Mouse (Mus musculus): ENCODE results near the gene Kirrel2. TPM values are rescaled to one million over a fixed set of nuclear protein-coding genes. Genes with fewer than 3 reads are reported as not detected.
A peak's percentile ranks its signal among the peaks of the same experiment; 100 is the strongest.

Gene Kirrel2
- polyA plus RNA-seq, 1 experiment from 2014 or later: 1.6 TPM

DNA sequence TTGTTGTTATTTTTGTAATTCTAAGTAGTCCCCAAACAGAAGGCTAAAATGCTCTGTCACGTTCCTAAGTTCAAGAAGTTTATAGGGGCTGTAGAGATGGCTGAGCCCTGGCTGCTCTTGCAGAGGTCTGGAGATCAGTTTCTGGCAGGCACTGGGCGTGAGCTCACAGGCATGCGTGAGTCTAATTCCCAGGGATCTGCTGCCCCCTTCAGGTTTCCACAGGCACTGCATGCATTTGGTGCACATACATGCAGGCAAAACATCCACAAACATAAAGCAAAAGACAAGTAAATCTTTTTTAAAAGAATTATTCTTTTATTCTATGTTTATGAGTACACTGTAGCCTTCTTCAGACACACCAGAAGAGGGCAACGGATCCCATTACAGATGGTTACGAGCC, 14.9 kb upstream of the Kirrel2 start:
- Histone ChIP-seq H3K4me3 (replicated peaks) (no peak overlapping the region), H3K4me2 (no peak overlapping the region), H3K27ac (no peak overlapping the region), H3K4me1 (peaks cover 1% of the 10 kb centered on the region; the same call in 1 of the 2 replicates), H3K27me3 (peaks cover 25% of the 10 kb centered on the region), H3K9me3 (no peaks in the 10 kb centered on the region), H3K36me3 (replicated peaks) (no peaks in the 10 kb centered on the region), H3K9ac (no peak overlapping the region)
- WGBS: 46% methylated on average over 5 of the region's 5 CpGs
- no peak for ATAC-seq (ENCODE audit: low FRiP score)

DNA sequence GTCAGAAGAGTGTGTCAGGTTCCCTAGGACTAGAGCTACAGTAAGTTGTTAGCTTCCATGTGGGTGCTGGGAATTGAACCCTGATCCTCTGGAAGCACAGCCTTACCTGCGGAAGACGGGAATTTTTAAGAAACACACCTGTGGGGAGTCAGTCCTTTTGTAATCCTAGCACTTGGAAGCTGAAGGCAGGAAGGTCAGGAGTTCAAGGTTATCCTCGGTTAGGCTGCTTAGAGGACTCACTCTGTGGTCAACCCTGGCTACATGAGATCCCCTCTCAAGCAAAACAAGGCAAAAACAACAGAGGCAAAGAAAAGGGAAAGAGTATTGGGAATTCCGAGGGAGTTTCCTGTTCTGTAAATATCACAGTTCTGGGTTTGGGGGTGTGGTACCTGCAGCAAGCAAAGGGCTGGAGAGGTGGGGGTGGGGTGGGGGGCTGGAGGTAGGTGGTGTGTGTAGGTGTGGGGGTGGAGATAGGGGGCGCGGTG, 7.4 kb upstream of the Kirrel2 start:
- Histone ChIP-seq H3K4me2 (no peak overlapping the region), H3K4me1 (no peaks in the 10 kb centered on the region)
- ATAC-seq (ENCODE audit: low FRiP score): no peak

DNA sequence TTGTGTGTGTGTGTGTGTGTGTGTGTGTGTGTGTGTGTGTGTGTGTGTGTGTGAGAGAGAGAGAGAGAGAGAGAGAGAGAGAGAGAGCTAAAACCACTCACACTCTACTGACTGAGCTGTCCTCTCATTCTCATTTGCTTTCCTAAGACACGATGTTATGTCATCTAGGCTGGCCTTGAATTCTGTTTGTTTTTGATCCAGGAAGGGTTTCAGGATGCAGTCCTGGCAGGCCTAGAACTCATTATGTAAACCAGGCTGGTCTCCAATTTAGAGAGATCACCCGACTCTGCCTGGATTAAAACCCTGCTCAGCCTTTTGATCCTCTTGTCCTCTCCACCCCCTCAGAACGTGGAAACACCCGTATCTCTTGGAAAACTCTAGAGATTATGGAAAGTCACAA, 6.5 kb upstream of the Kirrel2 start:
- Histone ChIP-seq H3K9ac (no peak overlapping the region), H3K4me2 (no peak overlapping the region), H3K4me1 (no peaks in the 10 kb centered on the region), H3K4me3 (replicated peaks) (no peak overlapping the region), H3K36me3 (replicated peaks) (no peaks in the 10 kb centered on the region), H3K27ac (no peak overlapping the region), H3K9me3 (no peaks in the 10 kb centered on the region), H3K27me3 (peaks cover 97% of the 10 kb centered on the region)
- WGBS: 10% methylated on average over 4 of the region's 4 CpGs
- no peak for ATAC-seq (ENCODE audit: low FRiP score)

More for the DNA sequence above, 7.4 kb upstream of the Kirrel2 start:
- no peaks in the 10 kb centered on the region for H3K36me3 ChIP-seq (replicated peaks)
- no peak overlapping the region for H3K9ac ChIP-seq
- WGBS: 13% methylated on average over 6 of the region's 6 CpGs
- H3K4me3 ChIP-seq (replicated peaks): no peak overlapping the region
- no peaks in the 10 kb centered on the region for H3K9me3 ChIP-seq
- peaks cover 88% of the 10 kb centered on the region for H3K27me3 ChIP-seq
- H3K27ac ChIP-seq: no peak overlapping the region

DNA sequence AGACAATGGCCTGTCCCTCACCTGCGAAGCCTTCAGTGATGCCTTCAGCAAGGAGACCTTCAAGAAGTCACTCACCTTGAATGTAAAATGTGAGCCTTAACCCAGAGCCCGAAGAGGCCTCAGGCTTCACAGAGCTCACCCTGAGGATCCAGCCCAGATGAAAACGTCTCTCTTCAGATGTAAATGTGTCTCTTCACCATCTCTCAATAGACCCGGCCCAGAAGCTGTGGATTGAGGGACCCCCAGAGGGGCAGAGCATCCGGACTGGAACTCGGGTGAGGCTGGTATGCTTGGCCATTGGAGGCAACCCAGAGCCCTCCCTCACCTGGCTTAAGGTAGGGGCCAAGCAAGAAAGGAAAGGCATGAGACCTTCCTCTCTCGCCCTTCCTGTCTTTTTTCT, 6.1 kb upstream of the Kirrel2 start:
- H3K9ac ChIP-seq: no peak overlapping the region
- peaks cover 3% of the 10 kb centered on the region; the same call in 1 of the 2 replicates for H3K4me1 ChIP-seq
- no peak for ATAC-seq (ENCODE audit: low FRiP score)
- WGBS: 23% methylated on average over 7 of the region's 7 CpGs
- H3K27me3 ChIP-seq: peaks cover 100% of the 10 kb centered on the region
- H3K27ac ChIP-seq: no peak overlapping the region
- no peaks in the 10 kb centered on the region for H3K36me3 ChIP-seq (replicated peaks)
- H3K9me3 ChIP-seq: no peaks in the 10 kb centered on the region
- no peak overlapping the region for H3K4me3 ChIP-seq (replicated peaks)
- H3K4me2 ChIP-seq: no peak overlapping the region

DNA sequence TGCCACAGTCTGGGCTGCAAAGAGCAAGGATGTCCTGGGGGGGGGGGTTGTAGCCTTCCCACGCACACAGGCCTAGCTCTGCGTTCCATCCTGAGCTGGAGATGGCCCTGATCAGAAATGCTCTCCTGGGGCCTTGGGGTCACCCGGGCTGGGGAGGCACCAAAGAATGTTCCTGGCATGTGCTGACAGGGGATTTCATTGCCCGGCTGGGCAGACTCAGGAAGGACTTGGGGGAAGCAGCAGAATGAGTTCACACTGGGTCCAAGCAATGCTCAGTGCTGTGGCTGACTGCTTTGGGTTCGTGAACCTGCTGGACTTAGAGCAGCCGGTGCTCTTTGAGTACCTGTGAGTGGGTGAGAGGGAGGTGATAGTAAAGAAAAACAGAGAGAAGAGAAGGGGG, 2.0 kb upstream of the Kirrel2 start:
- H3K36me3 ChIP-seq (replicated peaks): no peaks in the 10 kb centered on the region
- H3K4me2 ChIP-seq: no peak overlapping the region
- 28% methylated on average over 6 of the region's 6 CpGs for WGBS
- no peak overlapping the region for H3K9ac ChIP-seq
- no peak overlapping the region for H3K4me3 ChIP-seq (replicated peaks)
- no peaks in the 10 kb centered on the region for H3K9me3 ChIP-seq
- peaks cover 27% of the 10 kb centered on the region for H3K4me1 ChIP-seq
- ATAC-seq (ENCODE audit: low FRiP score): no peak
- peaks cover 99% of the 10 kb centered on the region for H3K27me3 ChIP-seq
- no peak overlapping the region for H3K27ac ChIP-seq

DNA sequence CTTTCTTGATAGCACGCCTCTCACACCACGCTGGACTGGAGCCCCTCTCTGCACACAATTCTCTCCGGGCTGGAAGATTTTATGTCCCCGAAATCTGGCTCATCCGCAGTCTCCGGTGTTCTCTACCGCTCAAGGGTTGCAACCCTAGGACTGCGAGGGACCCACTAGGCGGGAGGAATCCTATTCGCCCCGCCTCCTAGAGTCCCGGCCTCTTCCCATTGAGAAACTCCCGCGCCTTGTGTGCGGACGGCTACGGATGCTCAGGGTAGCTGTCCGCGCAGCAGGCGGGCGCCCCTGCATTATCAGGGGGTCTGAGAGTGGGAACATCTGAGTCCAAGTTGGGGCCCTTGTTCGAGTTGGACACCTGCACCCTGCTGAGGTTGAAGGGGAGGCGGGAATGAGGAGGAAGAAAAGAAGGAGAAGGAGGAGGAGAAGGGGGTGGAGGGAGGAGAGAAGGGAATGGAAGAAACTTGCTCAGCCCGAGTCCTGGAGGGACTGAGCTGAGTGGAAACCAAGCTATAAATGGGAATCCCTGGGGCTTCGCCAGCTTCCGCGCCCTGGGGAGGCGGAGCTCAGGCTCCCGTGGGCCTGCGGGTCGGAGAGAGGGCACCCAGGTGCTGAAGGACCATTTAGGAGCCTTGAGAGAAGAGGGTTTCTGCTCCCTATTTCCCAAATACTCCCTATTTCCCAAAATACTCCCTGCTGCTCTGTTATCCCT, 420 bp downstream of the Kirrel2 start:
- Histone ChIP-seq H3K27me3 (peaks cover 98% of the 10 kb centered on the region), H3K9me3 (no peaks in the 10 kb centered on the region), H3K36me3 (replicated peaks) (no peaks in the 10 kb centered on the region), H3K4me3 (replicated peaks) (peak overlapping the region; percentile 26), H3K27ac (no peak overlapping the region), H3K4me2 (peak overlapping the region; percentile 52), H3K9ac (peak overlapping the region; percentile 40), H3K4me1 (peaks cover 39% of the 10 kb centered on the region)
- peak; percentile 24; the same call in 1 of the 2 replicates for ATAC-seq (ENCODE audit: low FRiP score)
- 0% methylated on average over 31 of the region's 31 CpGs for WGBS

DNA sequence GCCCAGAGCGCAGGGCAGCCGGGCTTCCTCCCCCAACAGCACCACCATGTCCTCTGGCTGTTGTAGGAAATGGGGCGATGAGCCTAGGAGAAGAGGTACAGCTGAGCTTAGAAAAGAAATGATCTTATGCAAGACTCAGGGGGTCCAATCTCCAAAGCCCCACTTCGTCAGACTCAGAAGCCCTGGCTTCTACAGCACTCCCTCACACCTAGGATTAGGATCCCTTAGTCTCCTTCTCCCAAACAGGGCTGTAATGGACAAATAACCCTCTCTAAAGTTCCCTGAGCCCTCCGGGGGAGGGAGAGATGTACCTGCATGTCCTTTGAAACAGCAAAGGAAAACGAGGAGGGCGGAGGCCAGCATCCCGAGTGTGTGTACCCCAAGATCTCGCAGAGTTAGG, 1.0 kb downstream of the Kirrel2 start:
- H3K9me3 ChIP-seq: no peaks in the 10 kb centered on the region
- H3K4me2 ChIP-seq: peak overlapping the region; percentile 52
- peaks cover 98% of the 10 kb centered on the region for H3K27me3 ChIP-seq
- 0% methylated on average over 9 of the region's 9 CpGs for WGBS
- no peaks in the 10 kb centered on the region for H3K36me3 ChIP-seq (replicated peaks)
- no peak for ATAC-seq (ENCODE audit: low FRiP score)
- peaks cover 39% of the 10 kb centered on the region for H3K4me1 ChIP-seq
- H3K9ac ChIP-seq: no peak overlapping the region
- no peak overlapping the region for H3K27ac ChIP-seq
- H3K4me3 ChIP-seq (replicated peaks): peak overlapping the region; percentile 26

DNA sequence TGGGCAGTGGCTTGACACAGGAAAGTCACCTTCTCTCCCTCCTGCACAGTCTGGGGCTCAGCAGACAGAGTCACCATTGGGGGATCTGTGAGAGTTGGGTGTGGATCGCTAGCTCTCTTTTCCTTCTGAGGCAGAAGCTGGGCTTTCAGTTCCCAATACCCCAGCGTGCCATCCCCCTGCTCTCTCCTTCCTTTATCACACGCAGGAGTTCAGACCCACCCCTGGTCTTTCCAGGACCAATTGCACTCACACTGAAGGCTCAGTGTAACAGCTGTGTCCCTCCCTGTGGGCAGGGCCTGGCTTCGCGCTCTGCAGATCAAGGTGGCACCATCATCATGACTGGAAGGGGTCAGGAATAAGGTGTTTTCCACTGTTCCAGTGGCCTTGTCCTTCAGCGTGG, 3.2 kb downstream of the Kirrel2 start:
- Histone ChIP-seq H3K36me3 (replicated peaks) (no peaks in the 10 kb centered on the region), H3K27me3 (peaks cover 87% of the 10 kb centered on the region), H3K4me3 (replicated peaks) (peak overlapping the region; percentile 11; the same call in 1 of the 2 replicates), H3K4me1 (peaks cover 39% of the 10 kb centered on the region), H3K9ac (no peak overlapping the region), H3K27ac (no peak overlapping the region), H3K9me3 (no peaks in the 10 kb centered on the region), H3K4me2 (no peak overlapping the region; the same call in 1 of the 2 replicates)
- no peak for ATAC-seq (ENCODE audit: low FRiP score)
- 6% methylated on average over 6 of the region's 6 CpGs for WGBS

DNA sequence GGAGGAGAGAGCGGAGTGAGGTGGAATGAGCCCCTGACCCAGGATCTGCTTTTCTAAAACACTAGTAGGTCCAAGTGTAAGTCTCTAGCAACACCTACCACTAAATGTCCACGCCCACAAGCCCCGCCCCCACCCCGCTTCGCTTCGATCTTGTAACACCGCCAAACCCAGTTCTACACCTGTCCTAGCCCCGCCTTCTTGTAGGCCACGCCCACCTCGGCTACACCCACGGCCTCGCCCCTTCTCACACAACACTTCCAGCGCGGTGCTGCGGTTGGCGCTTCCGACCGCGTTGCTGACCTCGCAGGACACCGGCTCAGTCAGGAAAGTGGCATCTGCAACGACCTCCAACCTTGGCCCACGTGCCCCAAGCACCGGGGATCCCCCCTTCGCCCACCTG, 3.7 kb downstream of the Kirrel2 start:
- Histone ChIP-seq H3K9me3 (no peaks in the 10 kb centered on the region), H3K27ac (no peak overlapping the region), H3K4me3 (replicated peaks) (peak overlapping the region; percentile 11), H3K9ac (no peak overlapping the region), H3K4me2 (peak overlapping the region; percentile 24), H3K4me1 (peaks cover 38% of the 10 kb centered on the region), H3K27me3 (peaks cover 82% of the 10 kb centered on the region), H3K36me3 (replicated peaks) (no peaks in the 10 kb centered on the region)
- WGBS: under 1% methylated on average over 25 of the region's 25 CpGs
- ATAC-seq (ENCODE audit: low FRiP score): no peak

DNA sequence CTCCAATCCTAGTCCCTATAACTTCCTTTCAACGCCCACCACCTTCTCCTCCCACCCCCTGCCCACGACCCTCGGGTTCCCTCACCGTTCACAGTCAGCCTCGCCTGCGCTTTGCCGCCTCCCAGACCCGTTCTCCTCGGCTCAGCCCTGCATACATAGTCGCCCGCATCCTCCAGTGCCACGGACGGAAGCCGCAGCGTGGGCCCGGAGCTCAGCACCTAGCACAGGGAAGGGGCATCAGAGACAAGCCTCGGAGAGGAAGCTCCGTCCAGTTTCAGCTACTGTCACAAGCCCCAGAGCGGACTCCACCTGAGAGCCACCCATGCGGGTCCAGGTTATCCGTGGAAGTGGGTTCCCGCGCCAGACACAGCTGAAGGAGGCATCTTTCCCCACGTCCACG, 4.2 kb downstream of the Kirrel2 start:
- H3K4me2 ChIP-seq: no peak overlapping the region; the same call in 1 of the 2 replicates
- H3K4me3 ChIP-seq (replicated peaks): no peak overlapping the region
- WGBS: 16% methylated on average over 25 of the region's 25 CpGs
- peaks cover 33% of the 10 kb centered on the region for H3K4me1 ChIP-seq
- H3K9ac ChIP-seq: no peak overlapping the region
- no peaks in the 10 kb centered on the region for H3K9me3 ChIP-seq
- no peak for ATAC-seq (ENCODE audit: low FRiP score)
- peaks cover 78% of the 10 kb centered on the region for H3K27me3 ChIP-seq
- H3K27ac ChIP-seq: no peak overlapping the region
- H3K36me3 ChIP-seq (replicated peaks): no peaks in the 10 kb centered on the region

DNA sequence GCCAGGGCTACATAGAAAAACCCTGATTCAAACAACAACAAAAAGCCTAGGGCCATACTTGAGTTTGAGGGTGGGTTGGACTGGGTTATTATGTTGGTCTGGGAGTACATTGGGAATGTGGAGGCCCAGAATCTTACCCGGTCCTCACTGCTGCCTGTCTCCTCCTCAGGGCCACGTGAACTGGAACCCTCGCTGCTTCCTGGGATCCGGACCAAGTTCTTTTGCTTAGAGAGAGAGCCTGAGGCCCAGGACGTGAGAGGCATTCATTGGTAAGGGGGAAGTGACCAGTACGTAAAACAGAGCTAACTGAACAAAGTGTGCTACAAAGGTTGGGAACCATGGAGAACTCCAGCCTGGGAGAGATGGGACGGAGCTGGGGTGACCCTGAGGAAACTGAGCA, 7.2 kb downstream of the Kirrel2 start:
- Histone ChIP-seq H3K4me1 (peaks cover 19% of the 10 kb centered on the region), H3K9ac (no peak overlapping the region), H3K27me3 (peaks cover 47% of the 10 kb centered on the region), H3K36me3 (replicated peaks) (no peaks in the 10 kb centered on the region), H3K27ac (no peak overlapping the region), H3K4me2 (no peak overlapping the region), H3K4me3 (replicated peaks) (no peak overlapping the region), H3K9me3 (0 out of 2 replicates have a peak, but pooled peaks cover 4% of the 10 kb centered on the region)
- no peak for ATAC-seq (ENCODE audit: low FRiP score)
- WGBS: 72% methylated on average over 7 of the region's 7 CpGs

DNA sequence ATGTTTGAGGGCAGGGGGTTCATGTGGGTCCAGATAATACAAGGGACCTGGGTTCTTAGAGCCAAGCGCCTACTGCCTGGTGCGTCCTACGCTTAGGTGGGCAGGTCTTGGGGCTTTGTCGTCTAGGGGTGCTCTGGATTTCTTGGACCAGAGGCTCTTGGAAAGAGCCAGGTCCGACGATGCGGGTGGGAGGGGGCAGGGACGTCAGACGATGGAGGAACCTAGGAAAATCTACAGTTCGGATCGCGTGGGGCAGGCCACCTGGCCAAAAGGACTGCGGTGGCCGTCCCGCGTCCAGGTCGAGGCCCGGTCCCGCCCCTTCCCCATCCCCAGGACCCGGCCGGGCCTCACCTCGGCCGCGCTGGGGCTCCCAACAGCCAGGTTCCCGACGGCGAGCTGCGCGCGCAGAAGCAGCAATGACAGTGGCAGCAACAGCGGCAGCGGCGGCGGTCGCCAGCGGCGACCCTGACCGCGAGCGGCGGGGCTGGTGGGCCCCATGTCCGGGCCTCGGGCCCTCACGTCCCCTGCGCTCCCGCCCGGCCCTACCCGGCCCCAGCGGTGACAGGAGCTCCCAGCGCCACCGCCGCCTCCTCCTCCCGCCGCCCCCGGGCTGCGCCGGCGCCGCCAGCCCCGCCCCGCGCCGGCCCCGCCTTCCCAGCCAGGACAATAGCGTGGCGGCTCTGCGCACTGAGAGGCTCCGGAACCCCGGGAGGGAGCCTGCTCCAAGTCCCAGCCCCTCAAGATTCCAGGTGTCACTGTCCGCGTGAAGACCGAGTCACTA, 12.3 kb downstream of the Kirrel2 start, which contains the start of gene Aplp1:
Aplp1 (minus strand) TSS at position 565 of the 781 bp plus-strand sequence.
- peak; percentile 92 for ATAC-seq (ENCODE audit: low FRiP score)
- Histone ChIP-seq H3K4me3 (replicated peaks) (peak within 1 kb of the TSS; percentile 84), H3K36me3 (replicated peaks) (peaks cover 20% of the 10 kb centered on the region), H3K9me3 (0 out of 2 replicates have a peak, but pooled peaks cover 4% of the 10 kb centered on the region), H3K4me2 (peak within 1 kb of the TSS; percentile 85), H3K9ac (peak within 1 kb of the TSS; percentile 83), H3K27me3 (no peaks in the 10 kb centered on the region; the same call in 1 of the 2 replicates), H3K4me1 (peaks cover 42% of the 10 kb centered on the region), H3K27ac (peak within 1 kb of the TSS; percentile 95)
- WGBS: under 1% methylated on average over 52 of the region's 72 CpGs
